Mouse (Mus musculus) forebrain, embryonic 16.5 days (tissue): ENCODE data around the gene Telo2. TPM values are rescaled to one million over a fixed set of nuclear protein-coding genes. Genes with fewer than 3 reads are reported as not detected.

Experiments used
- polyA plus RNA-seq: library from polyadenylated mRNA; unstranded; fragments of >200 nt; fragmentation: Nextera tagmentation; extraction: Ambion mirVana; gene quantifications from 2 replicates; pipeline ENCODE4 v1.2.1, GENCODE M21; 2015

Telo2 gene
- polyA plus RNA-seq, 1 experiment from 2014 or later: 62.9 TPM

Other genes starting within 250 kb of the Telo2 start
- gene Igfals, start 250.0 kb downstream of the Telo2 start, polyA plus RNA-seq: 0.19 TPM in 1 of 2 replicates, not detected in the other
- 66.8 and 71.1 TPM in 2 replicates for gene Nubp2, start 229.6 kb downstream of the Telo2 start, polyA plus RNA-seq
- gene Spsb3, start 229.3 kb downstream of the Telo2 start, polyA plus RNA-seq: 82.1 and 86.8 TPM in 2 replicates
- 32.4 and 35.7 TPM in 2 replicates for gene Eme2, start 220.9 kb downstream of the Telo2 start, polyA plus RNA-seq
- 72.3 and 79.8 TPM in 2 replicates for gene Mrps34, start 220.9 kb downstream of the Telo2 start, polyA plus RNA-seq
- 63.4 and 76.1 TPM in 2 replicates for gene Nme3, start 219.5 kb downstream of the Telo2 start, polyA plus RNA-seq
- gene Mapk8ip3, start 179.0 kb downstream of the Telo2 start, polyA plus RNA-seq: 100 and 114 TPM in 2 replicates
- 95.4 and 99.1 TPM in 2 replicates for gene Jpt2, start 155.3 kb downstream of the Telo2 start, polyA plus RNA-seq
- 5.9 and 6.8 TPM in 2 replicates for gene Cramp1l, start 100.2 kb downstream of the Telo2 start, polyA plus RNA-seq
- 26.6 and 28.4 TPM in 2 replicates for gene Ift140, start 99.9 kb downstream of the Telo2 start, polyA plus RNA-seq
- gene Tmem204, start 32.4 kb downstream of the Telo2 start, polyA plus RNA-seq: 12.0 and 12.5 TPM in 2 replicates
- not detected in 2 replicates for gene Ptx4, start 4.8 kb upstream of the Telo2 start, polyA plus RNA-seq
- gene Clcn7, start 17.4 kb upstream of the Telo2 start, polyA plus RNA-seq: 30.2 and 34.3 TPM in 2 replicates
- not detected in 2 replicates for gene Ccdc154, start 46.5 kb upstream of the Telo2 start, polyA plus RNA-seq
- gene Gm38655, start 59.5 kb upstream of the Telo2 start, polyA plus RNA-seq: not detected in 2 replicates
- gene BC003965, start 68.6 kb upstream of the Telo2 start, polyA plus RNA-seq: 37.2 and 38.4 TPM in 2 replicates
- 15.0 and 15.2 TPM in 2 replicates for gene Unkl, start 72.4 kb upstream of the Telo2 start, polyA plus RNA-seq
- gene Gnptg, start 124.2 kb upstream of the Telo2 start, polyA plus RNA-seq: 83.8 and 99.9 TPM in 2 replicates
- gene Tsr3, start 124.2 kb upstream of the Telo2 start, polyA plus RNA-seq: 62.2 and 62.9 TPM in 2 replicates
- gene Baiap3, start 140.4 kb upstream of the Telo2 start, polyA plus RNA-seq: 7.9 and 22.5 TPM in 2 replicates
- gene Ube2i, start 158.7 kb upstream of the Telo2 start, polyA plus RNA-seq: 635 and 668 TPM in 2 replicates
- gene Prss34, start 182.4 kb upstream of the Telo2 start, polyA plus RNA-seq: not detected in 2 replicates
- gene Prss28, start 192.7 kb upstream of the Telo2 start, polyA plus RNA-seq: not detected in 2 replicates
- gene Prss29, start 202.7 kb upstream of the Telo2 start, polyA plus RNA-seq: not detected in 2 replicates
- not detected in 2 replicates for gene Tpsab1, start 229.6 kb upstream of the Telo2 start, polyA plus RNA-seq